Mouse (Mus musculus) spleen, adult 10 weeks (tissue): ENCODE measurements around the gene Gm19965. TPM values are rescaled to one million over a fixed set of nuclear protein-coding genes. Genes with fewer than 3 reads are reported as not detected.

ENCODE experiments used
- polyA plus RNA-seq: library from polyadenylated mRNA; stranded (reverse); fragments of 350-450 nt; fragmentation: Illumina TruSeq; extraction: RNeasy Lipid Tissue Mini Kit (QIAGEN cat#74804); gene quantifications from one replicate; pipeline ENCODE4 v1.2.3, GENCODE M21; 2015; ENCODE audit warnings: low replicate concordance; ENCODE audit not compliant: insufficient read depth

Gm19965 gene
- polyA plus RNA-seq = not detected

GRCm38 (mm10) chr1:116802683-116803082 is at the start of gene Gm19965:
Gene Gm19965, plus strand, starts transcription at chr1:116802983.

